Mouse (Mus musculus) stomach, postnatal 0 days (tissue): ENCODE measurements around the gene Slc35c2. TPM values are rescaled to one million over a fixed set of nuclear protein-coding genes. Genes with fewer than 3 reads are reported as not detected.

Experiments used
- ATAC-seq: fragments of 200-750 bp; cut with Nextera tagmentation; 2 replicates; pipeline ENCODE4 v1.8.0; 2017; ENCODE audit not compliant: low FRiP score, low TSS enrichment
- DNase-seq: peaks from one replicate; pipeline ENCODE4 v3.0.0-alpha.2; 2016; ENCODE audit warnings: low spot score
- H3K27ac ChIP-seq: fragments of 300-500 bp; sonication (generic); replicated peaks from 2 replicates; pipeline ENCODE4 v1.5.1; 2014; ENCODE audit warnings: mild to moderate bottlenecking, control low read depth
- H3K27me3 ChIP-seq: fragments of 300-500 bp; sonication (generic); 2 replicates; pipeline ENCODE4 v1.6.1; 2014; ENCODE audit warnings: low read length; ENCODE audit not compliant: control insufficient read depth, insufficient read depth
- H3K36me3 ChIP-seq: fragments of 300-500 bp; sonication (generic); 2 replicates; pipeline ENCODE4 v1.6.1; 2014; ENCODE audit warnings: low read length, mixed read lengths; ENCODE audit not compliant: control insufficient read depth, insufficient read depth
- H3K4me1 ChIP-seq: fragments of 300-500 bp; sonication (generic); replicated peaks from 2 replicates; pipeline ENCODE4 v1.6.1; 2014; ENCODE audit warnings: antibody characterized with exemption; ENCODE audit not compliant: control insufficient read depth, insufficient read depth
- H3K4me2 ChIP-seq: fragments of 300-500 bp; sonication (generic); replicated peaks from 2 replicates; pipeline ENCODE4 v1.6.1; 2014; ENCODE audit warnings: low read depth, mild to moderate bottlenecking, control low read depth, moderate library complexity
- H3K4me3 ChIP-seq: fragments of 300-500 bp; sonication (generic); 2 replicates; pipeline ENCODE4 v1.5.1; 2014; ENCODE audit warnings: low read depth, low read length, control low read depth
- H3K9ac ChIP-seq: fragments of 300-500 bp; sonication (generic); 2 replicates; pipeline ENCODE4 v1.6.1; 2014; ENCODE audit warnings: mild to moderate bottlenecking, low read length, control low read depth, mixed read lengths
- H3K9me3 ChIP-seq: fragments of 300-500 bp; sonication (generic); 2 replicates; pipeline ENCODE4 v1.6.1; 2016; ENCODE audit warnings: low read length; ENCODE audit not compliant: control insufficient read depth
- CTCF ChIP-seq: IDR thresholded peaks from 2 replicates; pipeline ENCODE4 v1.5.1; 2016; ENCODE audit warnings: antibody characterized with exemption, low read depth, mild to moderate bottlenecking, moderate library complexity
- EP300 ChIP-seq: optimal IDR thresholded peaks from 2 replicates; pipeline ENCODE3; 2016; ENCODE audit warnings: antibody characterized with exemption
- WGBS: fragments of 180-500 bp; shearing (Covaris S2); extraction: QIAGEN DNeasy Blood & Tissue Kit; methylation state at CpG from one replicate; pipeline ENCODE4 v1.1.7; 2014; 5-methylcytosine and 5-hydroxymethylcytosine counted together
- polyA plus RNA-seq: library from polyadenylated mRNA; unstranded; fragments of >200 nt; fragmentation: Nextera tagmentation; extraction: Ambion mirVana; gene quantifications from 2 replicates; pipeline ENCODE4 v1.2.1, GENCODE M21; 2015

Gene Slc35c2
- polyA plus RNA-seq, 1 experiment from 2014 or later, result 38.5 TPM

- no peaks in the 10 kb centered on the region for H3K27me3 ChIP-seq
- no peak overlapping the region for H3K4me3 ChIP-seq
- H3K27ac ChIP-seq, result no peak overlapping the region
- no peaks in the 10 kb centered on the region for H3K36me3 ChIP-seq
- no peaks in the 10 kb centered on the region for H3K9me3 ChIP-seq
- H3K4me2 ChIP-seq, result no peak overlapping the region
- no peak for ATAC-seq
- no peak for DNase-seq
- whole genome bisulfite sequencing, result 12% methylated on average over 12 of the region's 12 CpGs
- no peak overlapping the region for H3K9ac ChIP-seq
- H3K4me1 ChIP-seq, result no peaks in the 10 kb centered on the region
- TF ChIP-seq EP300 (no peak), CTCF (no peak)
Measured at GRCm38 (mm10) chr2:165266739-165267138, 20.9 kb downstream of the Slc35c2 start.

- H3K27ac ChIP-seq, result no peak overlapping the region
- 0 out of 2 replicates have a peak, but pooled peaks have one; percentile 16 for ATAC-seq
- no peaks in the 10 kb centered on the region for H3K27me3 ChIP-seq
- no peaks in the 10 kb centered on the region for H3K36me3 ChIP-seq
- no peak overlapping the region for H3K9ac ChIP-seq
- H3K4me1 ChIP-seq, result no peaks in the 10 kb centered on the region
- no peak overlapping the region for H3K4me3 ChIP-seq
- no peak for DNase-seq
- H3K9me3 ChIP-seq, result no peaks in the 10 kb centered on the region
- TF ChIP-seq CTCF (no peak), EP300 (no peak)
- 63% methylated on average over 7 of the region's 7 CpGs for WGBS
- no peak overlapping the region for H3K4me2 ChIP-seq
Measured at GRCm38 (mm10) chr2:165263861-165264260, 23.8 kb downstream of the Slc35c2 start.

GRCm38 (mm10) chr2:165262274-165262990, 25.2 kb downstream of the Slc35c2 start:
- Histone ChIP-seq H3K27me3 (no peaks in the 10 kb centered on the region), H3K4me2 (no peak overlapping the region), H3K9me3 (no peaks in the 10 kb centered on the region), H3K4me3 (no peak overlapping the region), H3K27ac (no peak overlapping the region), H3K9ac (no peak overlapping the region), H3K4me1 (no peaks in the 10 kb centered on the region), H3K36me3 (no peaks in the 10 kb centered on the region)
- DNase-seq (no peak), ATAC-seq (no peak)
- TF ChIP-seq EP300 (no peak), CTCF (no peak)
- 54% methylated on average over 18 of the region's 18 CpGs for WGBS

GRCm38 (mm10) chr2:165259859-165260258, 27.8 kb downstream of the Slc35c2 start:
- Histone ChIP-seq H3K4me2 (no peak overlapping the region), H3K4me3 (no peak overlapping the region), H3K27ac (no peak overlapping the region), H3K9ac (no peak overlapping the region), H3K27me3 (no peaks in the 10 kb centered on the region), H3K36me3 (no peaks in the 10 kb centered on the region), H3K4me1 (no peaks in the 10 kb centered on the region), H3K9me3 (no peaks in the 10 kb centered on the region)
- no peak for ATAC-seq
- 69% methylated on average over 8 of the region's 8 CpGs for WGBS
- no peak for DNase-seq
- TF ChIP-seq CTCF (no peak), EP300 (no peak)

GRCm38 (mm10) chr2:165258321-165258720, 29.3 kb downstream of the Slc35c2 start:
- no peaks in the 10 kb centered on the region for H3K9me3 ChIP-seq
- ATAC-seq (no peak), DNase-seq (no peak)
- no peaks in the 10 kb centered on the region for H3K27me3 ChIP-seq
- WGBS, result 74% methylated on average over 6 of the region's 6 CpGs
- no peak overlapping the region for H3K4me2 ChIP-seq
- no peaks in the 10 kb centered on the region for H3K36me3 ChIP-seq
- no peak overlapping the region for H3K9ac ChIP-seq
- TF ChIP-seq CTCF, result no peak
- no peak for TF ChIP-seq EP300
- no peak overlapping the region for H3K27ac ChIP-seq
- no peak overlapping the region for H3K4me3 ChIP-seq
- no peaks in the 10 kb centered on the region for H3K4me1 ChIP-seq

GRCm38 (mm10) chr2:165257151-165257834, 30.4 kb downstream of the Slc35c2 start:
- H3K4me1 ChIP-seq, result no peaks in the 10 kb centered on the region
- WGBS, result 48% methylated on average over 11 of the region's 11 CpGs
- H3K27me3 ChIP-seq, result no peaks in the 10 kb centered on the region
- no peaks in the 10 kb centered on the region for H3K36me3 ChIP-seq
- H3K27ac ChIP-seq, result no peak overlapping the region
- H3K4me2 ChIP-seq, result no peak overlapping the region
- no peaks in the 10 kb centered on the region for H3K9me3 ChIP-seq
- DNase-seq (no peak), ATAC-seq (no peak)
- TF ChIP-seq CTCF, result no peak
- no peak for TF ChIP-seq EP300
- no peak overlapping the region for H3K9ac ChIP-seq
- no peak overlapping the region for H3K4me3 ChIP-seq
